In the genomic region with DNA sequence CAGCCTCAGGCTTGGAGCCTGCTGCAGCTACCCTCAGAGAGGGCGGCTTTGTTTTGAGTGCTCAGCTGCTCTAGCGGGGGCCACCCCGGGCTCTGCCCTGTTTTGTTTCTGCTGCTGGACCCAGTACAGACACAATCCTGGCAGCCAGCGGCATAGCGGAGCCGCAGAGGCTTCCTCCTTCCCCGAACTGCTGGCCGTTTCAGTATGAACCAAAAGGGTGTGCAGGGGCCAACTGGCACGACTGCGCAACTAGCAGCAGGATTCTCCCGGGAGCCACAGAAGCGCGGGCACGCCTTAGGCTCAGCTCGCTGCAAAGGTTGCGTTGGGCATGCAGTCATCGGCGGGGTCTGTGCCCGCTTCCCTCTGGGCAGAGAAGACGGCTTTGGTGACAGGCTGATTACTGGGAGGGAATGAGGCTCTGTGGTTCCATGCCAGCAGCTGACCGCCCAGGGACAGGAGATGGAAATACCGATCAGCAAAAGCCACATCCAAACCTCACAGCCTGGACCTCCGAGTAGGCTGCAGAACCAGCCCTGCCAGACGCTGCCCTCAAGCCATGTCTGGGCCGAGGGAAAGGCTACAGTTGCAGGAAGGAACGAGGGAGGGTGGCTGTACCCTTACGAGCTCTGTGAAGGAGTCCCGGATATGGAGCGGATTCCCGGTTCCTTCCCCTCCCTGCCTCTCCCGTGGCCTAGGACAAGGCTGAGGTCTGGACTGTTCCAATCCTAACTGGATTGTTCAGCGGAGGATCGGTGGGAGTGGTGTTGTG, we compare ENCODE assay signal across 8 mouse cellular contexts. TPM values are rescaled to one million over a fixed set of nuclear protein-coding genes. Genes with fewer than 3 reads are reported as not detected.
DNase-seq lines count a peak whose midpoint lies in the region; ATAC-seq lines count a peak whose summit lies in the region.

No protein-coding gene starts in this region.

- H3K36me3 ChIP-seq in embryonic facial prominence, embryonic 10.5 days (replicated peaks) = peaks cover 85% of the 10 kb centered on the region
- H3K36me3 ChIP-seq in stomach, embryonic 14.5 days (ENCODE audit: control insufficient read depth, insufficient read depth, low read length) = peaks cover 4% of the 10 kb centered on the region; the same call in 1 of the 2 replicates

- peaks cover 78% of the 10 kb centered on the region for H3K4me1 ChIP-seq in embryonic facial prominence, embryonic 10.5 days
- H3K4me1 ChIP-seq in stomach, embryonic 14.5 days (ENCODE audit: control insufficient read depth, insufficient read depth, low read length) = peaks cover 60% of the 10 kb centered on the region

- H3K27ac ChIP-seq in embryonic facial prominence, embryonic 10.5 days (replicated peaks) = peak overlapping the region; percentile 65
- peak overlapping the region; percentile 64; the same call in 1 of the 2 replicates for H3K27ac ChIP-seq in stomach, embryonic 14.5 days (ENCODE audit: low read length)

- H3K27me3 ChIP-seq in embryonic facial prominence, embryonic 10.5 days (replicated peaks; ENCODE audit: low read depth, poor library complexity, severe bottlenecking) = no peaks in the 10 kb centered on the region
- no peaks in the 10 kb centered on the region for H3K27me3 ChIP-seq in stomach, embryonic 14.5 days (ENCODE audit: control insufficient read depth, insufficient read depth, low read length)

- H3K9me3 ChIP-seq in embryonic facial prominence, embryonic 10.5 days = no peaks in the 10 kb centered on the region
- no peaks in the 10 kb centered on the region for H3K9me3 ChIP-seq in stomach, embryonic 14.5 days (ENCODE audit: control insufficient read depth, low read depth, low read length)

- WGBS in embryonic facial prominence, embryonic 10.5 days = 74% methylated on average over 33 of the region's 33 CpGs
- WGBS in stomach, embryonic 14.5 days = 66% methylated on average over 33 of the region's 33 CpGs

- DNase-seq in urinary bladder, adult 2 months (ENCODE audit: low spot score) = peak; percentile 34
- no peak for DNase-seq in urinary bladder, postnatal 10 days (ENCODE audit: low spot score)
- peak; percentile 34 for DNase-seq in embryonic facial prominence, embryonic 10.5 days (ENCODE audit: low spot score)
- DNase-seq in heart, adult 8-10 months (ENCODE audit: low spot score) = peak; percentile 48
- DNase-seq in kidney, postnatal 14 days = peak; percentile 44
- peak; percentile 13 for DNase-seq in lung, postnatal 25 days (ENCODE audit: low spot score)
- no peak for DNase-seq in embryo, embryonic 10.5 days (ENCODE audit: low spot score)

- ATAC-seq in stomach, embryonic 14.5 days (ENCODE audit: insufficient number of reproducible peaks, insufficient read depth, low FRiP score, low read depth) = no peak

- H3K4me2 ChIP-seq in stomach, embryonic 14.5 days (replicated peaks; ENCODE audit: low read depth, low read length) = no peak overlapping the region

- no peak overlapping the region for H3K9ac ChIP-seq in stomach, embryonic 14.5 days (replicated peaks; ENCODE audit: low read depth, low read length)

- no peak overlapping the region for H3K4me3 ChIP-seq in embryonic facial prominence, embryonic 10.5 days
- no peak overlapping the region for H3K4me3 ChIP-seq in stomach, embryonic 14.5 days (ENCODE audit: low read depth, low read length)

RNA-seq across cellular contexts. Expression of a gene that starts 47.7 kb away (rescaled TPM):
- not detected in 2 replicates for polyA plus RNA-seq in urinary bladder, adult 2 months (2012; rRNA removed)
- polyA plus RNA-seq in embryonic facial prominence, embryonic 10.5 days (2016; fragmentation: Nextera tagmentation; extraction: Ambion mirVana) = 90.0 and 94.0 TPM in 2 replicates
- total RNA-seq in heart, adult 8-10 months (2022) = not detected
- polyA plus RNA-seq in stomach, embryonic 14.5 days (2014; fragmentation: Nextera tagmentation; extraction: Ambion mirVana) = 54.3 and 57.8 TPM in 2 replicates

Comparison
In these comparisons a context has a peak if more than half of its experiments do, and no peak if none do; other contexts are left out.
1. DNase-seq: peak in urinary bladder, adult 2 months (single experiment), embryonic facial prominence, embryonic 10.5 days (single experiment), heart, adult 8-10 months (single experiment), kidney, postnatal 14 days (single experiment) and lung, postnatal 25 days (single experiment); none in urinary bladder, postnatal 10 days (single experiment) and embryo, embryonic 10.5 days (single experiment).
2. RNA of a gene that starts 47.7 kb away (polyA plus RNA-seq): 90.0 to 94.0 TPM in embryonic facial prominence, embryonic 10.5 days and 54.3 to 57.8 TPM in stomach, embryonic 14.5 days; not detected in urinary bladder, adult 2 months; every median in the first group is over 10 times any median in the second.